Mouse (Mus musculus) adrenal gland, adult 18-20 months (tissue): ENCODE measurements around the gene Myd88. TPM values are rescaled to one million over a fixed set of nuclear protein-coding genes. Genes with fewer than 3 reads are reported as not detected.
"Not testable (repeated sequence)": the region's sequence is repeated elsewhere in the genome, so short reads cannot be mapped to it uniquely, and the experiment has no call there.

Experiments used
- DNase-seq, 2 experiments: peaks; one replicate each; pipeline ENCODE4 v3.0.0; 2021 to 2022; ENCODE audit warnings: low spot score in 2 of 2
- long read RNA-seq, 2 experiments: library from polyadenylated mRNA; stranded (forward); transcript quantifications; one replicate each; pipeline ENCODE4 v2.0.0; 2021
- total RNA-seq, 2 experiments: library from RNA; stranded (reverse); gene quantifications; 1 replicate in 1 of 2; 2 replicates in 1 of 2; pipeline ENCODE4 v1.2.3; 2021

The Myd88 gene
- 10 to 100 TPM; 28.0 to 30.3 TPM for total RNA-seq
- long read RNA-seq, experiment 1, transcript Myd88-201 (6 exons, 1,960 nt) = major isoform, 21 of 24 reads
- long read RNA-seq, experiment 1, partial matches to known transcripts = 2 of 24 reads
- long read RNA-seq, experiment 1, other reads (novel, unspliced or antisense) = 1 of 24 reads
- long read RNA-seq, experiment 2, transcript Myd88-201 (6 exons, 1,960 nt) = major isoform, 42 of 48 reads
- long read RNA-seq, experiment 2, partial matches to known transcripts = 4 of 48 reads
- long read RNA-seq, experiment 2, other reads (novel, unspliced or antisense) = 2 of 48 reads

GRCm38 (mm10) chr9:119340909-119341816 lies at the start of gene Myd88:
TSS of gene Myd88 (minus strand) at chr9:119341411.
- DNase-seq = peak; percentile 84 to 85

- no peak for DNase-seq
Observed at GRCm38 (mm10) chr9:119390214-119390613, 49.0 kb upstream of the Myd88 start.

- DNase-seq = no peak
Observed at GRCm38 (mm10) chr9:119388956-119389355, 47.7 kb upstream of the Myd88 start.

- DNase-seq = no peak
Observed at GRCm38 (mm10) chr9:119382603-119383002, 41.4 kb upstream of the Myd88 start.

GRCm38 (mm10) chr9:119378231-119378630 lies 37.0 kb upstream of the Myd88 start:
- DNase-seq = no peak

- DNase-seq = no peak
Observed at GRCm38 (mm10) chr9:119375556-119375955, 34.3 kb upstream of the Myd88 start.

- DNase-seq = no peak
Observed at GRCm38 (mm10) chr9:119375008-119375407, 33.8 kb upstream of the Myd88 start.

GRCm38 (mm10) chr9:119371251-119371650 lies 30.0 kb upstream of the Myd88 start:
- DNase-seq = no peak

- not testable (repeated sequence) for DNase-seq
Observed at GRCm38 (mm10) chr9:119370770-119371169, 29.6 kb upstream of the Myd88 start.

- no peak for DNase-seq
Observed at GRCm38 (mm10) chr9:119368367-119368766, 27.2 kb upstream of the Myd88 start.

- DNase-seq = no peak
Observed at GRCm38 (mm10) chr9:119365284-119365683, 24.1 kb upstream of the Myd88 start, which contains the start of gene Slc22a14. TSS of gene Slc22a14 (minus strand) at chr9:119365553.

GRCm38 (mm10) chr9:119363229-119363628 lies 22.0 kb upstream of the Myd88 start:
- DNase-seq = no peak

GRCm38 (mm10) chr9:119361416-119361815 lies 20.2 kb upstream of the Myd88 start:
- no peak for DNase-seq

- no peak for DNase-seq
Observed at GRCm38 (mm10) chr9:119358058-119358429, 16.8 kb upstream of the Myd88 start.

- DNase-seq = peak; percentile 90 to 94
Observed at GRCm38 (mm10) chr9:119357331-119358057, 16.3 kb upstream of the Myd88 start, which contains the start of gene Xylb. TSS of gene Xylb (plus strand) at chr9:119357381.

- no peak for DNase-seq
Observed at GRCm38 (mm10) chr9:119355943-119356342, 14.7 kb upstream of the Myd88 start.

GRCm38 (mm10) chr9:119353926-119354325 lies 12.7 kb upstream of the Myd88 start:
- DNase-seq = no peak

GRCm38 (mm10) chr9:119352060-119352459 lies 10.8 kb upstream of the Myd88 start:
- peak; percentile 80 to 85 for DNase-seq

- DNase-seq = no peak
Observed at GRCm38 (mm10) chr9:119350947-119351705, 9.9 kb upstream of the Myd88 start.

- DNase-seq = no peak
Observed at GRCm38 (mm10) chr9:119350531-119350930, 9.3 kb upstream of the Myd88 start.

- no peak for DNase-seq
Observed at GRCm38 (mm10) chr9:119346376-119346775, 5.2 kb upstream of the Myd88 start.
